Mouse (Mus musculus): Measurements from ENCODE around the gene Tmed10. TPM values are rescaled to one million over a fixed set of nuclear protein-coding genes. Genes with fewer than 3 reads are reported as not detected.

The Tmed10 gene
- polyA plus RNA-seq, 1 experiment from 2014 or later = 175 TPM

DNA sequence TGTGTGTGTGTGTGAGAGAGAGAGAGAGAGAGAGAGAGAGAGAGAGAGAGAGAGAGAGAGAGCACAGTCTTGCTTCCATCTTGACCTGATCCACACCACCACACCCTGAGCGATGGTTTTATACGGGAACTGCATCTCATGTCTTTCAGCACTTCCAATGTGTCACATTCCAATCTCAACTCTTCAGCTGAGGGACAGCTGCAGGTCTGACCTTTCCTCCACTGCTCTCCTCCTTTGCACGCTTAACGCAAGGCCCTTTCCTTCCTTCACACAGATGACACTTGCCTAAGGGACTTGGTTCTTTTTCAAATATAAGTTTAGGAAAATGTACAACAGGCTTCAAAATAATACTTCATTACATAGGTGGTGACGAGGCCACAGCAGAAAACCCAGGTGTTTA, 18.9 kb upstream of the Tmed10 start:
- ATAC-seq (ENCODE audit: low read depth) (no peak), DNase-seq (no peak)
- no peaks in the 10 kb centered on the region for H3K9me3 ChIP-seq (replicated peaks)
- 67% methylated on average over 5 of the region's 5 CpGs for WGBS (ENCODE audit: insufficient replicate concordance)
- no peak overlapping the region for H3K9ac ChIP-seq
- H3K27me3 ChIP-seq = peaks cover 20% of the 10 kb centered on the region
- H3K4me2 ChIP-seq = no peak overlapping the region
- no peaks in the 10 kb centered on the region for H3K36me3 ChIP-seq
- H3K4me3 ChIP-seq (replicated peaks) = no peak overlapping the region
- H3K27ac ChIP-seq = no peak overlapping the region
- peaks cover 18% of the 10 kb centered on the region for H3K4me1 ChIP-seq (replicated peaks)

DNA sequence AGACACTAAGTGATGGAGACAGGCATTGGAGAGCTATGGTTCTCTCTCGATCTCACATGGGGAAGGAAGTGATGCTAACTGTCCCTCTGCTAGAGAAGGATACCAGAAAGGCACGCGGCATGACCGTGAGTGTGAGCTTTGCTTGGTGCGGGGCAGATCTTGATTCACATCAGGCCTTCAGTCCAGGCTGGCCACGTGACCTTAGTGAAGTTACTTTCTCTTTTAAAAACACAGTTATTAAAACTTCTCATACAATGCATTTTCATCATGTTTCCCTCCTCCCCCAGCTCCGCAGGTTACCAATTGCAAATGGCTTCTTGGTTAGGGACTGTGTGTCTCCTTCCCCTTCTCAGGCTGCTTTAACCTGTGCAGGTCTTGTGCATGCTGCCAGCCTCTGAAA, 16.5 kb upstream of the Tmed10 start:
- Histone ChIP-seq H3K4me1 (replicated peaks) (peaks cover 22% of the 10 kb centered on the region), H3K27me3 (peaks cover 25% of the 10 kb centered on the region), H3K36me3 (no peaks in the 10 kb centered on the region), H3K9ac (no peak overlapping the region), H3K4me3 (replicated peaks) (no peak overlapping the region), H3K4me2 (no peak overlapping the region), H3K9me3 (replicated peaks) (no peaks in the 10 kb centered on the region), H3K27ac (no peak overlapping the region)
- no peak for DNase-seq
- no peak for ATAC-seq (ENCODE audit: low read depth)
- WGBS (ENCODE audit: insufficient replicate concordance) = 53% methylated on average over 7 of the region's 7 CpGs

DNA sequence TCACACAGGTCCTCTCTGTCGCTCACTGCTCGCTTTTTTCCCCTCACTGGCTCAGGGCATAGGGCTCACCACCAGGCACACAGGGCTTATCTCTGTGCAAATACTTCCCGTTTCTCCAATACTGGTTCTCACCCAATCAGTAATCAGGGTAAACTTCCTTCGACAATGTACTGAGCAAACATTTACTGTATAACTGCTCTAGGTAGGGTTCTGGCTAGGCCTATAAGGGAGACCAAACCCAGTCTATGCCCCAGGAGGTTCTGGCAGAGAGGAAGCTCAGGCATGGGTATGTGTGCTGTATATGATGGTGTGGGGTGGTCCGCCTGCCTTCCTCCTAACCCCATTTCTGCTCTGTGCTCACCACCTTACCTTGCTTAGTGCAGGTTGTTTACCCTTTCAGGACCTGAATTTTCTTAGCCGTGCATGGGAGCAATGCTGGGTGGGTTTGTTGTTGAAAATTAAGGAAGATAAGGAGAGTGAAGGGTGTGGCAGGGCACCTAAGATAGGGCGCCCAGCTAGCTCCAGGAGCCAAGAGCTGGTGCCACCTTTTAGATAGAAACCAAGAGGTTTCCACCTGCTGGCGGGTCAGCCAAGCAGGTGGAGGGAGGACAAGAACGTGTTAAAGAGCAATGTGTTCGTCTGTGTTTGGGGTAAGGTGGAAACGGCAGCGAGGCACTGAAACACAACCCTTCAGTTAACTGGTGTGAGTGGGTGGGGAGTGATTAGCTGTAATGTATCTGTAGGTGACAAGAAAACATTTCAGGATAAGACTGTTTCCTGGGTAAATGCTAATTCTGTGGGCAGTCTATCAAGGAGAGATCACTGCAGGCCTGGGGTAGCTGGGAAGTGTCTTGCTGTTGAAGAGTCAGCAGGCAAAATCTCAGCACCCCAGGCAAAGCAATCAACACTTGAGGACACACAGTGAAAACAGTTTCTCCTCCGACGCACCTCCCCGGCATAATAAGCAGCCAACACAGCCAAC, 14.8 kb upstream of the Tmed10 start:
- Histone ChIP-seq H3K4me1 (replicated peaks) (peaks cover 29% of the 10 kb centered on the region), H3K27ac (peak overlapping the region; percentile 59; the same call in 1 of the 2 replicates), H3K9ac (peak overlapping the region; percentile 49), H3K4me3 (replicated peaks) (no peak overlapping the region), H3K36me3 (no peaks in the 10 kb centered on the region), H3K27me3 (peaks cover 30% of the 10 kb centered on the region), H3K4me2 (peak overlapping the region; percentile 56), H3K9me3 (replicated peaks) (no peaks in the 10 kb centered on the region)
- DNase-seq (no peak), ATAC-seq (ENCODE audit: low read depth) (peak; percentile 77)
- WGBS (ENCODE audit: insufficient replicate concordance) = 14% methylated on average over 15 of the region's 15 CpGs

DNA sequence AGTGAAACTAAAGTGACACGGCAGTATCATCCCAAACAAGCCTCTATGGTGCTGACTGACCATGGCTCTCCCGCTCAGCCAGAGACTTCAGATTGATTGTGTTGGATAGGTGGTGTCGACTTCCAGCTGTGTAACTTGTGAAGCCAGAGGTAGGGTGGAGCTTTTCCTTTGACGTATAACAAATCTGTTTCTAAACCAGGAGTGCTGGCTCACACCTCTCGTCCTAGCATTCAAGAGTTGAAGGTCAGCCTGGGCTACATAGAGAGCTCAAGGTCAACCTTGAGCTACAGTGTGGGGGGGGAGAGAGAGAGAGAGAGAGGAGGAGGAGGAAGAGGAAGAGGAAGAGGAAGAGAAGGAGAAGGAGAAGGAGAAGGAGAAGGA, 11.3 kb upstream of the Tmed10 start:
- 45% methylated on average over 5 of the region's 5 CpGs for WGBS (ENCODE audit: insufficient replicate concordance)
- no peak for DNase-seq

DNA sequence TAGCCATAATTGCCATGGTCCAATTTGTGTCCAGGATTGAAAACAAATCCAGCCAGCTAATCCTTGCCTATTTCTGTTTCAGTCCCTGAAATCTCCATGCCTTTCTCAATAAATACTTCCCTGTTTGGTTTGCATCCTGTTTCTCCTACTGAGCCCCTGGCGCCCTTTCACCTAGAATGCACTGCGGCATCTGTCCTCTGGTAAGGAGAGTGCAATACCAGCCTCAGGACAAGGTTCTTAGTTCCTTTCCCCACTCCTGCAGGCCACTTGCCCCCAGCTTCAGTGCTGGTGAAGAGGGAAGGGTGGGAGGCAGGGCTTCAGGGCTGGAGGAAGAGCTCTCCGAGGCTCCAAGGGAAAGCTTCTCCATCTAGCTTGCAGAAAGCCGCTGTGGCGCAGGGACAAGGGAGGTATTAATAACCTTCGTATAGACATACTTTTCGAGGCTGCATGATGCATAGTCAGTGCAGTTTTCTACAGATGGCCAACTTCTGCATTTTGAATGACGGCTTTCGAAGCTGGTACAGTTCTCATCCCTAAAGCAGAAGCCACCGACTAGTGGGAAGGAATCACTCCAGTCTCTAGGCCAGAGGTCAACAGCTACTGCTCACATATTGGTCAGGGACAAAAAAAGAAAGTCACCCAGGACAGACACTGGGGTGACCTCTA, 10.8 kb upstream of the Tmed10 start:
- Histone ChIP-seq H3K9me3 (replicated peaks) (no peaks in the 10 kb centered on the region), H3K27ac (peak overlapping the region; percentile 49; the same call in 1 of the 2 replicates), H3K4me3 (replicated peaks) (no peak overlapping the region), H3K36me3 (no peaks in the 10 kb centered on the region), H3K27me3 (peaks cover 24% of the 10 kb centered on the region), H3K4me1 (replicated peaks) (peaks cover 38% of the 10 kb centered on the region), H3K9ac (no peak overlapping the region), H3K4me2 (no peak overlapping the region)
- ATAC-seq (ENCODE audit: low read depth) (no peak), DNase-seq (no peak)
- 32% methylated on average over 10 of the region's 10 CpGs for WGBS (ENCODE audit: insufficient replicate concordance)

More for the DNA sequence above, 11.3 kb upstream of the Tmed10 start:
- Histone ChIP-seq H3K27ac (no peak overlapping the region), H3K9ac (no peak overlapping the region), H3K4me1 (replicated peaks) (peaks cover 38% of the 10 kb centered on the region), H3K4me3 (replicated peaks) (no peak overlapping the region), H3K36me3 (no peaks in the 10 kb centered on the region), H3K9me3 (replicated peaks) (no peaks in the 10 kb centered on the region), H3K27me3 (peaks cover 24% of the 10 kb centered on the region), H3K4me2 (no peak overlapping the region)
- no peak for ATAC-seq (ENCODE audit: low read depth)

DNA sequence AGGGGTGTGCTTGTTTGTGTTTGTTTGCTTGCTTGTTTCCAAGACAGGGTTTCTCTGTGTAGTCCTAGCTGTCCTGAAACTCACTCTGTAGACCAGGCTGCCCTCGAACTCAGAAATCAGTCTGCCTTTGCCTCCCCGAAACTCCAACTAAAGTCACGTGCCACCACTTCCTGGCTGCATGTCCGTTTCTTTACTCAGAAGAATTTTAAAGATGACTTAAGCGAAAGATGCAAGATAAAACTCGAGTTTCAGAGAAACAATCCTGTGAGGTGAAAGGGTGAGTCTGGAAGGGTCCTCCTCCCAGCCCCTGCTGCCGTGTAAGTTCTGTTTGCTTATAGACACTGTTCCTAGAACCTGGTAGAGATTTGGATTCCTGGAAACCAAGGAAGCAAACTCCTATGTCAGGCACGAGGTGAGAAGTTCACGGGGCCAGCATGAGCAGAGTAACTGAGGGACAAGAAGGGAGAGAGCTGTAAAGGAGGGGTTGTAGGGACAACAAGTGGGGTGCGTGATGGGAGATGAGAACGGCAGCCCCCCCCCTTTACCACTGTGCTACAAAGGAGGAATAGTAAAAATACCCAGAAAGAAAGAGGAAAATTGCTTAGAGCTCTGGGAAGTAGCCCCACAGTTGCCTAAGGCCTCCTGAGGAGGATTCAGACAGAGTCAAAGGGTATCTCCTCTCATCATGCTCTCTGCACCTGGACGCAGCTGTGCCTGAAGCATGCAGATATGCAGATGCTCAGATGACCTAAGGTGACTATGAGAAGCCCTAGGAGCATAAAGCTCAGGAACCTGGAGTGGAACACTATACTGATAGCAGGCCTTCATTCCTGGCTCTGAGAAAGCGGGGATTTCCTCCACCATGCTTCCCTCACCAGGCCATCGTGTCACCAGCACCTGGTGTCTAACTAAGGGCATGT, 8.4 kb upstream of the Tmed10 start:
- H3K4me3 ChIP-seq (replicated peaks) = no peak overlapping the region
- no peaks in the 10 kb centered on the region for H3K9me3 ChIP-seq (replicated peaks)
- H3K4me2 ChIP-seq = no peak overlapping the region
- H3K4me1 ChIP-seq (replicated peaks) = peaks cover 19% of the 10 kb centered on the region
- ATAC-seq (ENCODE audit: low read depth) (no peak), DNase-seq (no peak)
- peaks cover 24% of the 10 kb centered on the region for H3K27me3 ChIP-seq
- no peak overlapping the region for H3K9ac ChIP-seq
- WGBS (ENCODE audit: insufficient replicate concordance) = 38% methylated on average over 14 of the region's 14 CpGs
- no peaks in the 10 kb centered on the region for H3K36me3 ChIP-seq
- no peak overlapping the region for H3K27ac ChIP-seq

DNA sequence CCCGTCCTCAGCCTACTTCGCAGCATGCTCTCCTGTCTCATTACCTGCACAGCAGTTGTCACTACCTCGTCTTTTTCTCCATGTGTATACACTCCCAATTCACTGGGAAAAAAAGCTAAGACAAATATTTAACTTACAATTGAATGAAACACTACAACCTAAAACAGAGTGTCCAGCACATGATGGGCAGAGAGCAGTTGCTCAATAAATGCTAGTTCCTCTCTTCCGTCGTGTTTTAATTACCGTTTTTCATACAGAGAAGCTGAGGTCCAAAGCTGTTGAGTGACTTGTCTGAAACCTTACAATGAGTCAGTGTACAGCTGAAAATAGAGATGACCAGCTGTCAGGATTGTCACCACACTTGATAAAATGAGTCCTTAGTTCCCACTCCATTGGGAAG, 6.9 kb upstream of the Tmed10 start:
- Histone ChIP-seq H3K4me3 (replicated peaks) (no peak overlapping the region), H3K9ac (no peak overlapping the region), H3K9me3 (replicated peaks) (no peaks in the 10 kb centered on the region), H3K4me1 (replicated peaks) (peaks cover 19% of the 10 kb centered on the region), H3K4me2 (no peak overlapping the region), H3K27me3 (peaks cover 15% of the 10 kb centered on the region), H3K36me3 (no peaks in the 10 kb centered on the region), H3K27ac (no peak overlapping the region)
- 70% methylated on average over 6 of the region's 6 CpGs for WGBS (ENCODE audit: insufficient replicate concordance)
- DNase-seq (no peak), ATAC-seq (ENCODE audit: low read depth) (no peak)

DNA sequence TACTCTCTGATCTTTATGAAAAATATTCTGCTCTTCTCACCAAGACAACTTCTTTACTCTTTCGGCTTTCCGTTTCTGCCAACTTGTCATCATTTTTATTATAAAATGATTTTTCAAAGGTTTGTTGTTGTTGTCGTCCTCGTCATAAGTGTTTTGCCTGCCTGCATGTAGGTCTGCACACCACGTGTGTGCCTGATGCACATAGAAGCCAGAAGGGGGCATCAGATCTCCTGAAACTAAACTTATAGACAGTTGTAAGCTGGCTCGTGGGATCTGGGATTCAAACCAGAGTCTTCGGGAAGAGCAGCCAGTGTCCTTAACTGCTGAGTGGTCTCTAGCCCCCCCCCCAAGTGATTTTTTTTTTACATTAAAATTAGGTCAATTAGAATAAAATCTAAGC, 6.3 kb upstream of the Tmed10 start:
- Histone ChIP-seq H3K27ac (no peak overlapping the region), H3K27me3 (peaks cover 12% of the 10 kb centered on the region; the same call in 1 of the 2 replicates)

DNA sequence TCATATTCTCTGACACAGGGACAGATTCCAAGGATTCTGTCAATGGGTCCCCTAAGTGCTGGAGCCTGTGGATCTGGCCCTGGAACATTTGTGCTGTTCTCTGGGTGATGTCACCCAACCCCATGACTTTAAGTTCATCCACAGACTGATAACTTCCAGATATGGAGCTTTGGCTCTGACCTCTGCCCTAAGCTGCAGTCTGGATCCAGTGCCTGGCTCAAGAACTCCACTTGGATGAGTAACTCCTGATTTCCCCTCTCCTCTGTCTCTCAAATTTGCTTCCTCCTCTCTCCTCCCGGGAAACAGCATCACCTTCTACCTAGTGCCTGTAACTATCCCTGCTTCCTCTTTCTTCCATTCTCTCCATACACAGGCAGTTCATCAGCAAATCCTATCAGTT, 5.7 kb upstream of the Tmed10 start:
- Histone ChIP-seq H3K4me2 (no peak overlapping the region), H3K27ac (no peak overlapping the region), H3K9ac (no peak overlapping the region), H3K27me3 (peaks cover 6% of the 10 kb centered on the region; the same call in 1 of the 2 replicates), H3K36me3 (no peaks in the 10 kb centered on the region), H3K9me3 (replicated peaks) (no peaks in the 10 kb centered on the region), H3K4me1 (replicated peaks) (peaks cover 18% of the 10 kb centered on the region), H3K4me3 (replicated peaks) (no peak overlapping the region)
- 54% methylated on average over 1 of the region's 1 CpGs for WGBS (ENCODE audit: insufficient replicate concordance)
- ATAC-seq (ENCODE audit: low read depth) (no peak), DNase-seq (no peak)

More for the DNA sequence above, 6.3 kb upstream of the Tmed10 start:
- peaks cover 19% of the 10 kb centered on the region for H3K4me1 ChIP-seq (replicated peaks)
- H3K4me2 ChIP-seq = no peak overlapping the region
- 67% methylated on average over 7 of the region's 7 CpGs for WGBS (ENCODE audit: insufficient replicate concordance)
- DNase-seq (no peak), ATAC-seq (ENCODE audit: low read depth) (no peak)
- H3K36me3 ChIP-seq = no peaks in the 10 kb centered on the region
- H3K9ac ChIP-seq = no peak overlapping the region
- no peaks in the 10 kb centered on the region for H3K9me3 ChIP-seq (replicated peaks)
- H3K4me3 ChIP-seq (replicated peaks) = no peak overlapping the region

DNA sequence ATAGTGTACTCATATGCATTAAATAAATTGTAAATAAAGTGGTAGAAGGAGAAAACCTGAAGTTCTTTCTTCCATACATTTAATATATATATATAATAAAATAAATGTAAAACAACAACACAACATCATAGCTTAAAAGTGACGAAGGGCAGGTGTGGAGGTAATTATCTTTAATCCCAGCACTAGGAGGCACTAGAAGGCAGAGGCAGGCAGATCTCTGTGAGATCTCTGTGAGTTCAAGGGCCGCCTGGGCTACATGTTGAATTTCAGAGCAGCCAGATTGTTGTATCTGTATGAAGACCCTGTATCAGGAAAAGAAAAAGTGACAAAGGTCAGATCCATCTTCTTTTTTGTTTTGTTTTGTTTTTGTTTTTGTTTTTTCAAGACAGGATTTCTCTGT, 3.6 kb upstream of the Tmed10 start:
- Histone ChIP-seq H3K27me3 (no peaks in the 10 kb centered on the region), H3K9ac (no peak overlapping the region), H3K9me3 (replicated peaks) (no peaks in the 10 kb centered on the region), H3K27ac (no peak overlapping the region), H3K4me3 (replicated peaks) (no peak overlapping the region), H3K4me1 (replicated peaks) (peaks cover 24% of the 10 kb centered on the region), H3K36me3 (no peaks in the 10 kb centered on the region), H3K4me2 (no peak overlapping the region)
- no peak for ATAC-seq (ENCODE audit: low read depth)
- DNase-seq = no peak
- whole genome bisulfite sequencing (ENCODE audit: insufficient replicate concordance) = 66% methylated on average over 2 of the region's 2 CpGs

All from liver, embryonic 13.5 days (tissue).